Mouse (Mus musculus) hindbrain, embryonic 13.5 days (tissue): Measurements from ENCODE around the gene Tbx21. TPM values are rescaled to one million over a fixed set of nuclear protein-coding genes. Genes with fewer than 3 reads are reported as not detected.

ENCODE experiments used
- ATAC-seq: fragments of 200-750 bp; cut with Nextera tagmentation; 2 replicates; pipeline ENCODE4 v1.8.0; 2017; ENCODE audit warnings: moderate TSS enrichment; ENCODE audit not compliant: low FRiP score
- H3K27ac ChIP-seq: fragments of 300-500 bp; sonication (generic); 2 replicates; pipeline ENCODE4 v1.5.1; 2015; ENCODE audit warnings: inconsistent platforms, mild to moderate bottlenecking, moderate library complexity
- H3K27me3 ChIP-seq: fragments of 300-500 bp; sonication (generic); 2 replicates; pipeline ENCODE4 v1.6.1; 2015; ENCODE audit warnings: mild to moderate bottlenecking, inconsistent platforms
- H3K36me3 ChIP-seq: fragments of 300-500 bp; sonication (generic); 2 replicates; pipeline ENCODE4 v1.6.1; 2015; ENCODE audit warnings: mild to moderate bottlenecking, inconsistent platforms
- H3K4me1 ChIP-seq: fragments of 300-500 bp; sonication (generic); replicated peaks from 2 replicates; pipeline ENCODE4 v1.6.1; 2015; ENCODE audit warnings: inconsistent platforms
- H3K4me2 ChIP-seq: fragments of 300-500 bp; sonication (generic); 2 replicates; pipeline ENCODE4 v1.6.1; 2015; ENCODE audit warnings: inconsistent platforms, mild to moderate bottlenecking, moderate library complexity
- H3K4me3 ChIP-seq: fragments of 300-500 bp; sonication (generic); 2 replicates; pipeline ENCODE4 v1.5.1; 2015; ENCODE audit warnings: mild to moderate bottlenecking, inconsistent platforms
- H3K9ac ChIP-seq: fragments of 300-500 bp; sonication (generic); 2 replicates; pipeline ENCODE4 v1.6.1; 2015; ENCODE audit warnings: mild to moderate bottlenecking, inconsistent platforms
- H3K9me3 ChIP-seq: fragments of 300-500 bp; sonication (generic); 2 replicates; pipeline ENCODE4 v1.6.1; 2016; ENCODE audit warnings: inconsistent platforms
- WGBS: fragments of 180-500 bp; shearing (Covaris S2); methylation state at CpG from one replicate; pipeline ENCODE4 v1.1.7; 2015; 5-methylcytosine and 5-hydroxymethylcytosine counted together
- microRNA-seq: library from miRNA; unstranded; fragments of <30 nt; microRNA quantifications from one replicate; pipeline ENCODE4, GENCODE M21; 2016
- polyA plus RNA-seq: library from polyadenylated mRNA; unstranded; fragments of >200 nt; fragmentation: Nextera tagmentation; extraction: Ambion mirVana; gene quantifications from 2 replicates; pipeline ENCODE4 v1.2.1, GENCODE M21; 2015

The Tbx21 gene
- polyA plus RNA-seq, 1 experiment from 2014 or later = 0.21 TPM

GRCm38 (mm10) chr11:97048090-97048650 is 67.0 kb downstream of the Tbx21 start:
- Histone ChIP-seq H3K9ac (no peak overlapping the region), H3K36me3 (peaks cover 50% of the 10 kb centered on the region), H3K27me3 (no peaks in the 10 kb centered on the region), H3K4me1 (peaks cover 31% of the 10 kb centered on the region), H3K27ac (no peak overlapping the region), H3K9me3 (no peaks in the 10 kb centered on the region), H3K4me2 (no peak overlapping the region), H3K4me3 (no peak overlapping the region)
- WGBS = 86% methylated on average over 8 of the region's 8 CpGs
- ATAC-seq = no peak

Small RNAs within 50 kb of the gene (microRNA-seq; reads per million reads assigned to microRNA genes)
- gene Mir7235 (not detected), gene Mir8103 (0.70 reads per million)

Other genes with a start within 250 kb of the Tbx21 start
- gene Cdk5rap3, start 198.8 kb downstream of the Tbx21 start, polyA plus RNA-seq = 92.9 and 100 TPM in 2 replicates
- 0.29 and 0.43 TPM in 2 replicates for gene Prr15l, start 187.2 kb downstream of the Tbx21 start, polyA plus RNA-seq
- 20.5 and 22.6 TPM in 2 replicates for gene Pnpo, start 171.3 kb downstream of the Tbx21 start, polyA plus RNA-seq
- gene Sp2, start 132.4 kb downstream of the Tbx21 start, polyA plus RNA-seq = 15.9 and 17.2 TPM in 2 replicates
- gene Sp6, start 101.9 kb downstream of the Tbx21 start, polyA plus RNA-seq = 0.10 and 0.29 TPM in 2 replicates
- gene Scrn2, start 85.4 kb downstream of the Tbx21 start, polyA plus RNA-seq = 14.4 and 15.3 TPM in 2 replicates
- gene Lrrc46, start 73.9 kb downstream of the Tbx21 start, polyA plus RNA-seq = 3.2 and 5.6 TPM in 2 replicates
- 59.4 and 62.0 TPM in 2 replicates for gene Mrpl10, start 73.8 kb downstream of the Tbx21 start, polyA plus RNA-seq
- gene Osbpl7, start 64.7 kb downstream of the Tbx21 start, polyA plus RNA-seq = 9.6 and 10.7 TPM in 2 replicates
- gene Tbkbp1, start 36.2 kb upstream of the Tbx21 start, polyA plus RNA-seq = 7.3 and 8.2 TPM in 2 replicates
- gene Kpnb1, start 72.5 kb upstream of the Tbx21 start, polyA plus RNA-seq = 36.7 and 39.7 TPM in 2 replicates
- gene Npepps, start 165.3 kb upstream of the Tbx21 start, polyA plus RNA-seq = 154 and 156 TPM in 2 replicates
- 38.4 and 39.0 TPM in 2 replicates for gene Mrpl45, start 200.4 kb upstream of the Tbx21 start, polyA plus RNA-seq
- 0.16 and 0.25 TPM in 2 replicates for gene Gpr179, start 236.7 kb upstream of the Tbx21 start, polyA plus RNA-seq
- gene Socs7, start 247.2 kb upstream of the Tbx21 start, polyA plus RNA-seq = 8.4 and 9.2 TPM in 2 replicates